Mouse (Mus musculus): Measurements from ENCODE around the gene 4930447C04Rik.

DNA sequence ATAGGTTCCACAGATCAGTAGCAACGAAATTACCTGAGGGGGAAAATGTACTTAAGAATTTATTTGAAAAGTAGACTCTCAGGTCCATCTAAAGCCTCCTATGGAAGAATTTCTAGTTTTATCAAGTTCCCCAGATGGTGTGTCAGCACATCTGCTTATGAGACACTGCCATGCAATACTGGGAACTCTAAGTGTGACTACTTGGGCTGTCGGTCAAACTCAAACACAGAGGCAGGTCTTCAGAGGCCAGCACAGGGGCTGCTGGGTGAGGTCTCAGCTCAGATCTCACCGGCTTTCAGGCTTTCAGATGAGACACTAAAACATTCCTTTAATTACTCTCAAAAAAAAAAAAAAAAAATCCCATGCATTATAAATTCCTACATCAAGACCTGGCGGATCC lies 97.0 kb downstream of the 4930447C04Rik start:
- TF ChIP-seq CTCF (IDR thresholded peaks at IDR 0.05; ENCODE audit: low read depth), result no peak
- TF ChIP-seq EP300 (IDR thresholded peaks at IDR 0.05; ENCODE audit: low read depth), result no peak

Measured in liver, embryonic 14.5 days (tissue).